Mouse (Mus musculus): Measurements from ENCODE around the gene Spsb4.

Spsb4 gene

GRCm38 (mm10) chr9:96908737-96909136 is 109.9 kb downstream of the Spsb4 start:
- intact Hi-C loops (cut with DNase I) = no loop called here

DNA sequence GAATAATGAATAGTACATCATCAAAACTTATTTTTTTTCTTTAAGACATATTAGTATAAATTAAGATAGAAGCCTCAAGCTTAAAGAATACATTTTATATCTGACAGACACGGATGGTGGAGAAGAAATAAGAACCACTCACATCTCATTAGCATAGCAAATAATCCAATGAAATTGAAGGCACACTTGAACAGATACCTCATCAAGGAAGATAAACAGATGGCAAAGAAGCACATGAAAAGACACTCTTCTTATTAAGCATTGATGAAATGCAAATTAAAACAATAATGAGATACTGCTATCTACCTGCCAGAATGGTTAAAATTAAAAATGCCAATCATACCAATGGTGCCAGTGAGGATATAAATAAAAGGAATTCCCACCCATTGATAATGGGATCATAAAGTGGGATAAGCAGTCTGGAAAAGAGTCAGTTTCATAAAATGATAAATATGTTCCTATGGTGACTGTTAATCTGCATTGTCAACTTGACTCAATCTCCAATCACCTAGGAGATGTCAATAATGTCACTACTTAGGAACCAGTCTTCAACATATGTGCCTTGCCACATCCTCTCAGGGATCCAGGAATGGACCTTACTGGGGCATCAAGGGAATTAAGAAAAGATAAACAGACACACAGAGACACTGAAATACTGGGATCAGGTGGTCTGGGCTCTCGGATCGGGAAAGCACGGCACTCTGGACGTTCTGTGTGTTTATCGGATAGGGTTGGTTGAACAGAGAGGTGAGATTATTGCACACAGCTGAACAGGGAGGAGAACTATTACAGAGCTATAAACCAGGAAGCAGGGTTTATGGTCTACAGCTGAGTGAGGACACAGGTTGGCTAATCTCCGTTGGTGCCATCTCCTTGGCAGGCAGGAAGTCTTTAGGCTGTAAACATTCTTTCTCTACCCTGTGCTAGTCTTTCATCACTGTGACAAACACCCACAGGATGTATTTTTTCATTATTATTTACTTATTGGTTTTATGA is 114.0 kb downstream of the Spsb4 start:
- intact Hi-C loops (cut with DNase I) = no loop called here

DNA sequence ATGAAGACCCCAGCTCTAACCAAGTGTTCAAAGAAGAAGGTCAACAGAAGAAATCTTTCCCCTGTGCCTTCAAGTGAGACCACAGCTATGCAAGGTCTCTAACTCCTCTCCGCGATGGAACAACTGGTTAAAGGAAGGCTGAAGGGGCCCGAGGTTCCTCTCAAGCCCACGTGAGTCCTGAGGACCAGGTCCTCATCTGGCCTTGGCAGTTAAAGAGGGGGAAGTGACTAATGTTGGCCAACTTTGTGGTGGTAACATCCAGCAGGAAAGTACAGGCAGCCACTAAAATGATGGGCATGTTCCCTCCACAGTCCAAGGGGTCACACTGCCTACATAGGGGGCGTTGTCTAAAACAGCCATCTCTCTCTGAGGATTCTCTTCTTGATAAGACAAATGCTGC is 118.9 kb downstream of the Spsb4 start:
- intact Hi-C loops (cut with DNase I) = no loop called here

- intact Hi-C loops (cut with DNase I) = no loop called here
Measured at GRCm38 (mm10) chr9:96899004-96899403, 119.6 kb downstream of the Spsb4 start.

DNA sequence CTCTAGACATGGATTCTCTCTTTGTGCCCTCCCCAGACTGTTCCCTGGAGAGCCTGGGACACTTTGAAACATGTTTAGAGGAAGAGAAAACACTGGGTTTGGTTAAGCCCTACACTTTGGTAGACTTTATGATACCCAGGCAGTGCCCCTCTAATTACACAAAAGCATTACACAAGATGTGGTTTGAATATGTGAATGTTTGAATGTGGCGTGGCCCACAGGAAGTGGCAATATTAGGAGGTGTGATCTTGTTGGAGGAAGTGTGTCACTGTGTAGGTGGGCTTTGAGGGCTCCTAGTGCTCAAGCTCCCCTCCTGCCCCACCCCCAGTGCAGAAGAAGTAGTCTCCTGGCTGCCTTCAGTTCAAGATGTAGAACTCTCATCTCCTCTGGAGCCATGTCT is 122.0 kb downstream of the Spsb4 start:
- intact Hi-C loops (cut with DNase I) = no loop called here

GRCm38 (mm10) chr9:96893582-96893981 is 125.1 kb downstream of the Spsb4 start:
- intact Hi-C loops (cut with DNase I) = no loop called here

All from adrenal gland (tissue).